7 mouse cellular contexts compared by ENCODE assay signal in genomic region chr13:30272040-30272686, GRCm38 (mm10).
DNase-seq lines count a peak whose midpoint lies in the region; ATAC-seq and TF ChIP-seq lines count a peak whose summit lies in the region.

No protein-coding gene starts in this region.

- 25% methylated on average over 6 of the region's 6 CpGs for WGBS in hindbrain, postnatal 0 days
- WGBS in liver, embryonic 11.5 days = 16% methylated on average over 6 of the region's 6 CpGs

- H3K36me3 ChIP-seq in hindbrain, postnatal 0 days (ENCODE audit: insufficient read depth, low read length) = no peaks in the 10 kb centered on the region
- H3K36me3 ChIP-seq in liver, embryonic 11.5 days (ENCODE audit: control insufficient read depth, insufficient read depth, low read length) = no peaks in the 10 kb centered on the region

- H3K27ac ChIP-seq in embryonic fibroblast, embryonic 13.5 days (ENCODE audit: insufficient read depth, low read length) = no peak overlapping the region
- no peak overlapping the region for H3K27ac ChIP-seq in hindbrain, postnatal 0 days
- no peak overlapping the region for H3K27ac ChIP-seq in liver, embryonic 11.5 days (ENCODE audit: low read depth, low read length)

- H3K9me3 ChIP-seq in hindbrain, postnatal 0 days (ENCODE audit: low read length) = no peaks in the 10 kb centered on the region
- no peaks in the 10 kb centered on the region for H3K9me3 ChIP-seq in liver, embryonic 11.5 days (ENCODE audit: control insufficient read depth, low read length)

- H3K9ac ChIP-seq in hindbrain, postnatal 0 days (replicated peaks; ENCODE audit: low read length) = no peak overlapping the region
- no peak overlapping the region for H3K9ac ChIP-seq in liver, embryonic 11.5 days (ENCODE audit: low read depth, low read length)

- ATAC-seq in hindbrain, postnatal 0 days = peak; percentile 83; the same call in 1 of the 2 replicates
- ATAC-seq in liver, embryonic 11.5 days (replicated peaks; ENCODE audit: low FRiP score) = no peak

- no peak for TF ChIP-seq POLR2A in embryonic fibroblast, embryonic 13.5 days (IDR thresholded peaks at IDR 0.05; ENCODE audit: low read depth, low read length)

- no peak overlapping the region for H3K4me2 ChIP-seq in hindbrain, postnatal 0 days (ENCODE audit: low read depth, low read length)
- no peak overlapping the region for H3K4me2 ChIP-seq in liver, embryonic 11.5 days

- TF ChIP-seq CTCF in embryonic fibroblast, embryonic 13.5 days (IDR thresholded peaks at IDR 0.05; ENCODE audit: borderline replicate concordance, insufficient read depth, low read length) = peak; percentile 87; the same call in 1 of the 2 replicates
- TF ChIP-seq CTCF in hindbrain, postnatal 0 days (IDR thresholded peaks at IDR 0.05; ENCODE audit: low read depth) = peak; percentile 96

- peak; percentile 33 to 57 for DNase-seq in right cerebral cortex, adult 2 months (ENCODE audit: low spot score in 2 of 2)
- no peak for DNase-seq in right cerebral cortex, postnatal 25 days
- DNase-seq in ZHBTc4 (ENCODE audit: low read depth, low spot score) = peak; percentile 58
- peak; percentile 74 for DNase-seq in hindbrain, postnatal 0 days (ENCODE audit: low spot score)
- peak; percentile 40 for DNase-seq in liver, embryonic 11.5 days (ENCODE audit: low spot score)
- peak; percentile 82 for DNase-seq in retina, embryonic 14.5 days (ENCODE audit: low spot score)

- no peaks in the 10 kb centered on the region for H3K27me3 ChIP-seq in hindbrain, postnatal 0 days (ENCODE audit: insufficient read depth, low read length)
- no peaks in the 10 kb centered on the region for H3K27me3 ChIP-seq in liver, embryonic 11.5 days (replicated peaks; ENCODE audit: control insufficient read depth, insufficient read depth, low read length)

- no peak overlapping the region for H3K4me3 ChIP-seq in embryonic fibroblast, embryonic 13.5 days (ENCODE audit: insufficient read depth, low read length)
- no peak overlapping the region for H3K4me3 ChIP-seq in hindbrain, postnatal 0 days (ENCODE audit: low read length)
- H3K4me3 ChIP-seq in liver, embryonic 11.5 days (ENCODE audit: low read depth, low read length) = no peak overlapping the region

- H3K4me1 ChIP-seq in embryonic fibroblast, embryonic 13.5 days (ENCODE audit: control insufficient read depth, insufficient read depth, low read length) = no peaks in the 10 kb centered on the region
- H3K4me1 ChIP-seq in hindbrain, postnatal 0 days (ENCODE audit: insufficient read depth, low read length) = no peaks in the 10 kb centered on the region
- H3K4me1 ChIP-seq in liver, embryonic 11.5 days (replicated peaks; ENCODE audit: control insufficient read depth, insufficient read depth, low read length) = no peaks in the 10 kb centered on the region
